Mouse (Mus musculus) hindbrain, postnatal 0 days (tissue): ENCODE results near the gene Gm6993. TPM values are rescaled to one million over a fixed set of nuclear protein-coding genes. Genes with fewer than 3 reads are reported as not detected.

Experiments used
- ATAC-seq: fragments of 200-750 bp; cut with Nextera tagmentation; 2 replicates; pipeline ENCODE4 v1.8.0; 2017; ENCODE audit warnings: mild to moderate bottlenecking, moderate TSS enrichment, moderate library complexity
- DNase-seq: peaks from one replicate; pipeline ENCODE4 v3.0.0-alpha.2; 2015; ENCODE audit warnings: low spot score
- H3K27ac ChIP-seq: fragments of 300-500 bp; sonication (generic); 2 replicates; pipeline ENCODE4 v1.5.1; 2014; ENCODE audit warnings: mild to moderate bottlenecking
- H3K27me3 ChIP-seq: fragments of 300-500 bp; sonication (generic); 2 replicates; pipeline ENCODE4 v1.6.1; 2014; ENCODE audit warnings: low read length, mixed read lengths; ENCODE audit not compliant: insufficient read depth
- H3K36me3 ChIP-seq: fragments of 300-500 bp; sonication (generic); 2 replicates; pipeline ENCODE4 v1.6.1; 2014; ENCODE audit warnings: low read length, mixed read lengths; ENCODE audit not compliant: insufficient read depth
- H3K4me1 ChIP-seq: fragments of 300-500 bp; sonication (generic); 2 replicates; pipeline ENCODE4 v1.6.1; 2014; ENCODE audit warnings: antibody characterized with exemption, low read length, mixed read lengths; ENCODE audit not compliant: insufficient read depth
- H3K4me2 ChIP-seq: fragments of 300-500 bp; sonication (generic); 2 replicates; pipeline ENCODE4 v1.6.1; 2014; ENCODE audit warnings: low read depth, mild to moderate bottlenecking, low read length, moderate library complexity, mixed read lengths
- H3K4me3 ChIP-seq: fragments of 300-500 bp; sonication (generic); 2 replicates; pipeline ENCODE4 v1.5.1; 2014; ENCODE audit warnings: low read length
- H3K9ac ChIP-seq: fragments of 300-500 bp; sonication (generic); replicated peaks from 2 replicates; pipeline ENCODE4 v1.6.1; 2014; ENCODE audit warnings: mild to moderate bottlenecking, low read length, moderate library complexity, mixed read lengths
- H3K9me3 ChIP-seq: fragments of 300-500 bp; sonication (generic); 2 replicates; pipeline ENCODE4 v1.6.1; 2016; ENCODE audit warnings: low read length, mixed read lengths
- CTCF ChIP-seq: IDR thresholded peaks from 2 replicates; pipeline ENCODE4 v1.5.1; 2016; ENCODE audit warnings: antibody characterized with exemption, control low read depth, low read depth
- WGBS: fragments of 180-500 bp; shearing (Covaris S2); extraction: QIAGEN DNeasy Blood & Tissue Kit; methylation state at CpG from one replicate; pipeline ENCODE4 v1.1.7; 2014; 5-methylcytosine and 5-hydroxymethylcytosine counted together
- polyA plus RNA-seq: library from polyadenylated mRNA; unstranded; fragments of >200 nt; fragmentation: Nextera tagmentation; extraction: Ambion mirVana; gene quantifications from 2 replicates; pipeline ENCODE4 v1.2.1, GENCODE M21; 2015
- total RNA-seq: library from RNA; depleted of rRNA; stranded (reverse); fragments of >200 nt; gene quantifications from 2 replicates; pipeline ENCODE4 v1.2.3, GENCODE M21; 2014

Gm6993 gene
- total and polyA plus RNA-seq, 2 experiments from 2014 or later: not detected

DNA sequence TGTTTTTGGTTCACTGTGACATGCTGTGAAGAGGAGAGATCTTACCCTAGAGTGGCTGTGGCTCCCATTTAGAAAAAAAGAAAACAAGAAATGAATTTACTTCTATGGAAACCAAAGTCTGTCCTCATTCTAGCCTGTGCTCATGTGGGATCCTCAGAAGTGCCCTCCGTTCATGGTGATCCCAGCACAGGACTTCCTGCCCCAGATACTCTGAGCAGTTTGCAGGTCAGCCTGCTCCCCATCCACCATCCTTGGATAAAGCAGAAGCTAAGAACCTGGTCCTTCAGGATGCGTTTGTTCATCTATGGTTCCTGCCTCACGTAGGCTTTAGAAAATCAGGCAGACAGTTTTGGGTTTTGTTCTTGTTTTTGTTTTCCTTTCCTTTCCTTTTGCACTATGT, 27.7 kb downstream of the Gm6993 start:
- Histone ChIP-seq H3K4me1 (no peaks in the 10 kb centered on the region; the same call in 1 of the 2 replicates), H3K27me3 (peaks cover 14% of the 10 kb centered on the region; the same call in 1 of the 2 replicates), H3K9ac (no peak overlapping the region), H3K36me3 (no peaks in the 10 kb centered on the region), H3K27ac (no peak overlapping the region), H3K9me3 (no peaks in the 10 kb centered on the region), H3K4me3 (no peak overlapping the region), H3K4me2 (0 out of 2 replicates have a peak overlapping the region, but pooled peaks have one; percentile 2)
- TF ChIP-seq CTCF: no peak
- WGBS: 77% methylated on average over 3 of the region's 3 CpGs
- ATAC-seq (no peak), DNase-seq (no peak)

GRCm38 (mm10) chr12:31269020-31269597, 28.5 kb downstream of the Gm6993 start:
- no peak for TF ChIP-seq CTCF
- Histone ChIP-seq H3K4me1 (no peaks in the 10 kb centered on the region; the same call in 1 of the 2 replicates), H3K4me2 (no peak overlapping the region), H3K9ac (no peak overlapping the region), H3K9me3 (no peaks in the 10 kb centered on the region), H3K27ac (no peak overlapping the region), H3K4me3 (no peak overlapping the region), H3K27me3 (peaks cover 14% of the 10 kb centered on the region; the same call in 1 of the 2 replicates), H3K36me3 (no peaks in the 10 kb centered on the region)
- no peak for DNase-seq
- no peak for ATAC-seq
- 73% methylated on average over 12 of the region's 12 CpGs for WGBS

DNA sequence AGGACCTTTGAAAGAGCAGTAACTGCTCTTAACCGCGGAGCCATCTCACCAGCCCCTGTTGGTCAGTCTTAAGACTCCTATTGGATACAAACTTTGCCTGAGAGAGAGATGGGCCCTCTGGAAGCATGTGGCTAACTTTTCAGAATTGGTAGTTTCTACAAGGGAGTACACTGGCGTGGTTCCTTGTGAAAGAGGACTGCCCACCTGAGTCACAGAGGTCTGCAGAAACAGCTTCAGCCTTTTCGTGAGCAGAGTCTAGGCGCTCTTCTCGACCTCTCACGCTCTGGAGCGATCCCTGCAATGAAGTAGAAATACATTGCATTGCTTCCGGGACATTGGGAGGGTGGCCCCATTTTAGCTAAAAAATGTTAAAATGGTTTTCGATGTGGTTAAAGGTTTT, 29.8 kb downstream of the Gm6993 start:
- H3K4me3 ChIP-seq: no peak overlapping the region
- H3K27me3 ChIP-seq: peaks cover 6% of the 10 kb centered on the region; the same call in 1 of the 2 replicates
- no peaks in the 10 kb centered on the region for H3K36me3 ChIP-seq
- no peaks in the 10 kb centered on the region; the same call in 1 of the 2 replicates for H3K4me1 ChIP-seq
- ATAC-seq: no peak
- no peak for DNase-seq
- WGBS: 90% methylated on average over 10 of the region's 10 CpGs
- H3K9ac ChIP-seq: no peak overlapping the region
- no peak overlapping the region for H3K27ac ChIP-seq
- H3K4me2 ChIP-seq: no peak overlapping the region
- no peak for TF ChIP-seq CTCF
- H3K9me3 ChIP-seq: no peaks in the 10 kb centered on the region

- no peak for ATAC-seq
- H3K9me3 ChIP-seq: no peaks in the 10 kb centered on the region
- 79% methylated on average over 5 of the region's 5 CpGs for WGBS
- H3K4me2 ChIP-seq: no peak overlapping the region
- no peak for TF ChIP-seq CTCF
- peaks cover 6% of the 10 kb centered on the region; the same call in 1 of the 2 replicates for H3K27me3 ChIP-seq
- H3K4me3 ChIP-seq: no peak overlapping the region
- no peak for DNase-seq
- H3K4me1 ChIP-seq: no peaks in the 10 kb centered on the region; the same call in 1 of the 2 replicates
- H3K9ac ChIP-seq: no peak overlapping the region
- H3K27ac ChIP-seq: no peak overlapping the region
- H3K36me3 ChIP-seq: no peaks in the 10 kb centered on the region
Observed at GRCm38 (mm10) chr12:31270776-31271175, 30.2 kb downstream of the Gm6993 start.

DNA sequence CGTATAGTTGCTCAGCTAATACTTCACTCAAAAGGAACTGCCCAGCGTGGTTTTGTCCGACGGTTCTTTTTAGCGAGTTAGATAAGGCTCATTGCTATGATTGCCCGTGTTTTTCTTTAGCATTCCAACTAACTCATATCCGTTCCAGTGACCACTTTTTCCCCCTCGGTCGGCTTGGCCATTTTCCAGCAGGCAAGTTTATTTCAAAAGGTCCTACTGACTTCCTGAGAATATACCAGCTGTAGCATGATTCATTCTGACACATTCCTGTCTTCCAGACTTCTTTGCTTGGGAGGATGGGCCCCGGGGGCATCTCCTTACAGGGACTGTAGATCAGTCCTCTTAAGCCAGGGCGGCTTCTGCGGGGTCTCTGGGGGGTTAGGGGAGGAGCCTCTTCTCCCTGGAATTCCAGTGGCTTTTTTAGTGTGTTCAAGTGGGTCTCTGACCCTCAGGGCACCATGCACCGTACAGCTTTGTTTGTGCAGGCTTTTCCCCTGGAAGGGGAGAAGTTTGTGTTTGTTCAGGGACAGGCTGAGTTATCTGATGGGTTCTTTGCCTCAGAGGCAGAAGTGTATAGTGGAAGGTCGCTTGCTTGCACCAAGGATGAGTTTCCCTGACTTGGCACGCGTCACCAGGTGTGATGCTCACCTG, 30.9 kb downstream of the Gm6993 start:
- DNase-seq: no peak
- no peak for ATAC-seq
- Histone ChIP-seq H3K9me3 (no peaks in the 10 kb centered on the region), H3K4me2 (no peak overlapping the region), H3K4me1 (no peaks in the 10 kb centered on the region; the same call in 1 of the 2 replicates), H3K4me3 (no peak overlapping the region), H3K27me3 (peaks cover 6% of the 10 kb centered on the region; the same call in 1 of the 2 replicates), H3K27ac (no peak overlapping the region), H3K36me3 (no peaks in the 10 kb centered on the region), H3K9ac (no peak overlapping the region)
- no peak for TF ChIP-seq CTCF
- WGBS: 56% methylated on average over 16 of the region's 16 CpGs

DNA sequence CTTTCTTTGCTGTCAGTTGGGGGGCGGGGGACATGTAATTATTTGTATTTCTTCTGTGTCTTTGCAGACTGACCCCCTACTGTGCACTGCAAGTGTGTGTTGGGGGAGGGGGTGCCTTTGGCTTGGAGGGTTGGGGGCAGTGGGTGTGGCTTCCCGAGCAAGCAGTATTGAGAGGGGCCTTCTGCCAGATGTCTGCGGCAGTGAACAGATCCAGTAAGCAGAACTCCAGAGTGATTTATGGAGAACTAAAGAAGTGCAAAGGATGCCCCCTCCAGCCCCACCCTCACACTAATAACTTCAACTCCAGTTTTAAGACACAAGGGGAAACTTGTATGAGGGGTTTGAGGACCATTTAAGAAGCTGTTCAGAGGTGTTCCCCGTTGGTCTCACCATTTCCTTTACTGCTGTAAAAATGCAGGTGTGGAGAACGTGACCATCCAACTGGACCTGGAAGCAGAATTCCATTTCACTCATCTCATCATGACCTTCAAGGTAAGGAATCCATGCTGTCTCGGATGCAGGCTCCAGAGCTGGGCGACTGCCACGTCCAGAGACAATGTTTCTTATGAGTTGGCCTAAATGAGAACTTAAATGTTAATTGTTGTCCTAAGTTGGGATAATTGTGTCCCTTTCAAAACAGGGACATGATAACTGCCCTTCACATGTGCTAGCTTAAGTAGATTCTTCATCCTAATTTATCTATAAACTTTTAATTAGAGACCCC, 31.6 kb downstream of the Gm6993 start:
- Histone ChIP-seq H3K4me1 (no peaks in the 10 kb centered on the region; the same call in 1 of the 2 replicates), H3K4me3 (no peak overlapping the region), H3K36me3 (no peaks in the 10 kb centered on the region), H3K9ac (no peak overlapping the region), H3K27me3 (no peaks in the 10 kb centered on the region), H3K27ac (no peak overlapping the region), H3K9me3 (no peaks in the 10 kb centered on the region), H3K4me2 (no peak overlapping the region)
- DNase-seq (no peak), ATAC-seq (no peak)
- WGBS: 70% methylated on average over 8 of the region's 8 CpGs
- no peak for TF ChIP-seq CTCF
